8 mouse cellular contexts compared by ENCODE assay signal in genomic region chr17:35049561-35050016, GRCm38 (mm10). TPM values are rescaled to one million over a fixed set of nuclear protein-coding genes. Genes with fewer than 3 reads are reported as not detected.
DNase-seq lines count a peak whose midpoint lies in the region; ATAC-seq and TF ChIP-seq lines count a peak whose summit lies in the region.

Gene Clic1, plus strand, starts transcription at chr17:35049966.

- TF ChIP-seq POLR2A in myocyte (IDR thresholded peaks at IDR 0.05; ENCODE audit: insufficient read length, low read depth), result peak; percentile 47

- H3K9me3 ChIP-seq in forebrain, postnatal 0 days (ENCODE audit: low read length), result no peaks in the 10 kb centered on the region
- H3K9me3 ChIP-seq in hindbrain, embryonic 15.5 days, result no peaks in the 10 kb centered on the region
- no peaks in the 10 kb centered on the region for H3K9me3 ChIP-seq in liver, embryonic 12.5 days (replicated peaks)

- H3K4me1 ChIP-seq in forebrain, postnatal 0 days (ENCODE audit: insufficient read depth), result peaks cover 12% of the 10 kb centered on the region; the same call in 1 of the 2 replicates
- peaks cover 41% of the 10 kb centered on the region for H3K4me1 ChIP-seq in hindbrain, embryonic 15.5 days (replicated peaks)
- H3K4me1 ChIP-seq in liver, embryonic 12.5 days, result peaks cover 79% of the 10 kb centered on the region

- peaks cover 43% of the 10 kb centered on the region for H3K79me2 ChIP-seq in myocyte (ENCODE audit: control insufficient read depth, insufficient read depth)

- peak within 1 kb of the TSS; percentile 59 for H3K4me2 ChIP-seq in forebrain, postnatal 0 days (ENCODE audit: low read depth)
- peak within 1 kb of the TSS; percentile 60 for H3K4me2 ChIP-seq in hindbrain, embryonic 15.5 days
- H3K4me2 ChIP-seq in liver, embryonic 12.5 days, result peak within 1 kb of the TSS; percentile 98
- H3K4me2 ChIP-seq in myocyte (ENCODE audit: low read depth), result peak within 1 kb of the TSS; percentile 86

- ATAC-seq in forebrain, postnatal 0 days, result no peak
- no peak for ATAC-seq in hindbrain, embryonic 15.5 days (ENCODE audit: low FRiP score, low read depth)
- ATAC-seq in liver, embryonic 12.5 days, result no peak

- no peak for TF ChIP-seq CTCF in forebrain, postnatal 0 days (IDR thresholded peaks at IDR 0.05; ENCODE audit: low read depth)

- WGBS in forebrain, postnatal 0 days, result 2% methylated on average over 11 of the region's 11 CpGs
- 5% methylated on average over 11 of the region's 11 CpGs for WGBS in hindbrain, embryonic 15.5 days
- WGBS in liver, embryonic 12.5 days (ENCODE audit: insufficient replicate concordance), result 2% methylated on average over 11 of the region's 11 CpGs

- H3K36me3 ChIP-seq in forebrain, postnatal 0 days (ENCODE audit: insufficient read depth), result 0 out of 2 replicates have a peak, but pooled peaks cover 5% of the 10 kb centered on the region
- 0 out of 2 replicates have a peak, but pooled peaks cover 5% of the 10 kb centered on the region for H3K36me3 ChIP-seq in hindbrain, embryonic 15.5 days
- H3K36me3 ChIP-seq in liver, embryonic 12.5 days, result peaks cover 26% of the 10 kb centered on the region
- peaks cover 24% of the 10 kb centered on the region for H3K36me3 ChIP-seq in myocyte (ENCODE audit: control insufficient read depth, insufficient read depth)

- H3K4me3 ChIP-seq in forebrain, postnatal 0 days (ENCODE audit: low read depth, low read length), result peak within 1 kb of the TSS; percentile 36
- peak within 1 kb of the TSS; percentile 36 for H3K4me3 ChIP-seq in hindbrain, embryonic 15.5 days
- H3K4me3 ChIP-seq in liver, embryonic 12.5 days, result peak within 1 kb of the TSS; percentile 88
- H3K4me3 ChIP-seq in myocyte, result peak within 1 kb of the TSS; percentile 96

- peak within 1 kb of the TSS; percentile 77 for H3K27ac ChIP-seq in forebrain, postnatal 0 days (ENCODE audit: low read depth, low read length)
- H3K27ac ChIP-seq in hindbrain, embryonic 15.5 days (replicated peaks), result peak within 1 kb of the TSS; percentile 83
- H3K27ac ChIP-seq in liver, embryonic 12.5 days, result peak within 1 kb of the TSS; percentile 94

- H3K9ac ChIP-seq in forebrain, postnatal 0 days, result peak within 1 kb of the TSS; percentile 48
- H3K9ac ChIP-seq in hindbrain, embryonic 15.5 days, result peak within 1 kb of the TSS; percentile 38
- H3K9ac ChIP-seq in liver, embryonic 12.5 days, result peak within 1 kb of the TSS; percentile 92

- peak in 1 of 2 experiments; percentile 33 for DNase-seq in layer of hippocampus, postnatal 10 days (ENCODE audit: low spot score in 2 of 2)
- DNase-seq in layer of hippocampus, postnatal 25 days (ENCODE audit: extremely low spot score in 1 of 2, low spot score in 1 of 2), result no peak
- DNase-seq in adrenal gland, postnatal 25 days, result peak; percentile 36
- no peak for DNase-seq in forebrain, postnatal 0 days
- peak; percentile 83 for DNase-seq in thymus, postnatal 4 days

- H3K27me3 ChIP-seq in forebrain, postnatal 0 days (ENCODE audit: insufficient read depth, low read length), result no peaks in the 10 kb centered on the region
- H3K27me3 ChIP-seq in hindbrain, embryonic 15.5 days, result no peaks in the 10 kb centered on the region
- no peaks in the 10 kb centered on the region for H3K27me3 ChIP-seq in liver, embryonic 12.5 days (replicated peaks)
- H3K27me3 ChIP-seq in myocyte (ENCODE audit: control insufficient read depth, insufficient read depth, insufficient read length), result no peaks in the 10 kb centered on the region

- peak within 1 kb of the TSS; percentile 1 for H3ac ChIP-seq in myocyte (ENCODE audit: control insufficient read depth, insufficient read length)

TF ChIP-seq in myocyte, 11 proteins besides CTCF, POLR2A, EP300 and RAD21:
- peak; percentile 45 for TF ChIP-seq POLR2AphosphoS2 (IDR thresholded peaks at IDR 0.05; ENCODE audit: insufficient read length, low read depth)
- TF ChIP-seq MYOG (IDR thresholded peaks at IDR 0.05; ENCODE audit: control insufficient read depth in 1 of 3, insufficient read depth in 1 of 3, insufficient read length in 2 of 3, low read depth in 2 of 3), result no peak
- TF ChIP-seq REST (IDR thresholded peaks at IDR 0.05; ENCODE audit: insufficient read depth, insufficient read length), result no peak

RNA-seq across cellular contexts. Expression of gene Clic1, which starts in this region (rescaled TPM):
- total RNA-seq in layer of hippocampus, postnatal 10 days (2021), result 10 to 100 TPM; 19.3 to 19.6 TPM
- total RNA-seq in layer of hippocampus, postnatal 25 days (2021), result 10 to 100 TPM in 1 of 2 experiments, 1 to 10 TPM in 1; 9.7 to 10.1 TPM
- total RNA-seq in adrenal gland, postnatal 25 days (2021), result 79.7 and 90.5 TPM in 2 replicates
- total RNA-seq in forebrain, postnatal 0 days (2014; rRNA removed), result 26.8 and 29.3 TPM in 2 replicates
- 47.9 and 50.5 TPM in 2 replicates for polyA plus RNA-seq in forebrain, postnatal 0 days (2015; fragmentation: Nextera tagmentation; extraction: Ambion mirVana)
- polyA plus RNA-seq in hindbrain, embryonic 15.5 days (2015; fragmentation: Nextera tagmentation; extraction: Ambion mirVana), result 87.4 TPM in 2 replicates
- 160 and 162 TPM in 2 replicates for polyA plus RNA-seq in liver, embryonic 12.5 days (2016; fragmentation: Nextera tagmentation; extraction: Ambion mirVana)
- polyA plus RNA-seq in myocyte (2012; fragmentation: generic; extraction: Trizol), result 412 TPM

Comparison
In these comparisons a context has a peak if more than half of its experiments do, and no peak if none do; other contexts are left out.
1. DNase-seq: peak in adrenal gland, postnatal 25 days (single experiment) and thymus, postnatal 4 days (single experiment); none in layer of hippocampus, postnatal 25 days (0 of 2) and forebrain, postnatal 0 days (single experiment).
2. H3K4me3 ChIP-seq: peak in every context shown above with its lines; median percentile 96 in myocyte; 88 in liver, embryonic 12.5 days; 36 in forebrain, postnatal 0 days; 36 in hindbrain, embryonic 15.5 days.
3. H3K9ac ChIP-seq: peak in every context shown above with its lines; median percentile 92 in liver, embryonic 12.5 days; 48 in forebrain, postnatal 0 days; 38 in hindbrain, embryonic 15.5 days.
4. Peak in every context shown above with its lines, with median percentiles within 50 percentile points of each other: H3K27ac ChIP-seq and H3K4me2 ChIP-seq.